Mouse (Mus musculus): ENCODE measurements around the gene Zranb3.

- TF ChIP-seq CTCF (IDR thresholded peaks at IDR 0.05; ENCODE audit: control insufficient read depth, insufficient read depth, low read length) (no peak), POLR2A (IDR thresholded peaks at IDR 0.05; ENCODE audit: borderline replicate concordance, control insufficient read depth, low read depth, low read length) (no peak)
Measured at GRCm38 (mm10) chr1:128036296-128036695, 66.6 kb downstream of the Zranb3 start.

All from bone marrow, adult 2 months (tissue).